Mouse (Mus musculus) embryonic facial prominence, embryonic 14.5 days (tissue): ENCODE measurements around the gene Gm44503. TPM values are rescaled to one million over a fixed set of nuclear protein-coding genes. Genes with fewer than 3 reads are reported as not detected.

Experiments used
- ATAC-seq: fragments of 200-750 bp; cut with Nextera tagmentation; 2 replicates; pipeline ENCODE4 v1.8.0; 2017; ENCODE audit warnings: low read depth, moderate number of reproducible peaks, moderate TSS enrichment
- DNase-seq: peaks from one replicate; pipeline ENCODE4 v3.0.0-alpha.2; 2015; ENCODE audit warnings: low spot score
- H3K27ac ChIP-seq: fragments of 300-500 bp; sonication (generic); replicated peaks from 2 replicates; pipeline ENCODE4 v1.5.1; 2014; ENCODE audit warnings: low read depth, mild to moderate bottlenecking, low read length, moderate library complexity
- H3K27me3 ChIP-seq: fragments of 300-500 bp; sonication (generic); replicated peaks from 2 replicates; pipeline ENCODE4 v1.6.1; 2014; ENCODE audit warnings: low read length; ENCODE audit not compliant: control insufficient read depth, insufficient read depth
- H3K36me3 ChIP-seq: fragments of 300-500 bp; sonication (generic); 2 replicates; pipeline ENCODE4 v1.6.1; 2014; ENCODE audit warnings: low read length, mixed read lengths; ENCODE audit not compliant: control insufficient read depth, insufficient read depth
- H3K4me1 ChIP-seq: fragments of 300-500 bp; sonication (generic); 2 replicates; pipeline ENCODE4 v1.6.1; 2014; ENCODE audit warnings: antibody characterized with exemption, low read length; ENCODE audit not compliant: control insufficient read depth, insufficient read depth
- H3K4me2 ChIP-seq: fragments of 300-500 bp; sonication (generic); 2 replicates; pipeline ENCODE4 v1.6.1; 2014; ENCODE audit warnings: low read depth, mild to moderate bottlenecking, low read length, moderate library complexity, mixed read lengths
- H3K4me3 ChIP-seq: fragments of 300-500 bp; sonication (generic); 2 replicates; pipeline ENCODE4 v1.5.1; 2014; ENCODE audit warnings: low read depth, mild to moderate bottlenecking, low read length
- H3K9ac ChIP-seq: fragments of 300-500 bp; sonication (generic); 2 replicates; pipeline ENCODE4 v1.6.1; 2014; ENCODE audit warnings: low read depth, mild to moderate bottlenecking, low read length, moderate library complexity, mixed read lengths
- H3K9me3 ChIP-seq: fragments of 300-500 bp; sonication (generic); 2 replicates; pipeline ENCODE4 v1.6.1; 2016; ENCODE audit warnings: low read length; ENCODE audit not compliant: control insufficient read depth
- WGBS: fragments of 180-500 bp; shearing (Covaris S2); extraction: QIAGEN DNeasy Blood & Tissue Kit; methylation state at CpG from one replicate; pipeline ENCODE4 v1.1.7; 2014; 5-methylcytosine and 5-hydroxymethylcytosine counted together
- polyA plus RNA-seq: library from polyadenylated mRNA; unstranded; fragments of >200 nt; fragmentation: Nextera tagmentation; extraction: Ambion mirVana; gene quantifications from 2 replicates; pipeline ENCODE4 v1.2.1, GENCODE M21; 2014

Gene Gm44503
- polyA plus RNA-seq, 1 experiment from 2014 or later, result not detected

DNA sequence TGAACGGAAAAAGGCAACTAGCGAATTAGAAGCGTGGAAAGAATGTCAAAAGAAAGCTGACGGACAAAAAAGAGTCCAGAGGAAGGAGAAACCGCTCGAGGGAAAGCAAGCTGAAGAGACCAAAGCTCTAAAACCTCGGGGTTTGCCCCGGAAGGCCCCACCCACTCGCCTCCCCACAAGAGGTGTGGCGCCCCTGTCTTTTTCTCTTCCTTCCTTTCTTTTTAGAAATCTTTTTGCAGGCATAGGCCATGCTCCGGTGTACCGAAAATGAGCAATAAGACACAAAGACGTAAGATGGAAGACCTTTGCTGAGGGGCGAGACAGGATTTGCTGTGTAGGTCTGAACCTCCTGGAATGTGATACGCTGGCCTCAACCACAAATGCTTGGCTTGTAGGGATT, 3.3 kb downstream of the Gm44503 start:
- Histone ChIP-seq H3K27me3 (no peaks in the 10 kb centered on the region), H3K9me3 (no peaks in the 10 kb centered on the region), H3K4me2 (no peak overlapping the region), H3K4me1 (0 out of 2 replicates have a peak, but pooled peaks cover 3% of the 10 kb centered on the region), H3K9ac (no peak overlapping the region), H3K36me3 (no peaks in the 10 kb centered on the region), H3K4me3 (no peak overlapping the region), H3K27ac (no peak overlapping the region)
- 59% methylated on average over 15 of the region's 15 CpGs for WGBS
- no peak for ATAC-seq
- peak; percentile 10 for DNase-seq

DNA sequence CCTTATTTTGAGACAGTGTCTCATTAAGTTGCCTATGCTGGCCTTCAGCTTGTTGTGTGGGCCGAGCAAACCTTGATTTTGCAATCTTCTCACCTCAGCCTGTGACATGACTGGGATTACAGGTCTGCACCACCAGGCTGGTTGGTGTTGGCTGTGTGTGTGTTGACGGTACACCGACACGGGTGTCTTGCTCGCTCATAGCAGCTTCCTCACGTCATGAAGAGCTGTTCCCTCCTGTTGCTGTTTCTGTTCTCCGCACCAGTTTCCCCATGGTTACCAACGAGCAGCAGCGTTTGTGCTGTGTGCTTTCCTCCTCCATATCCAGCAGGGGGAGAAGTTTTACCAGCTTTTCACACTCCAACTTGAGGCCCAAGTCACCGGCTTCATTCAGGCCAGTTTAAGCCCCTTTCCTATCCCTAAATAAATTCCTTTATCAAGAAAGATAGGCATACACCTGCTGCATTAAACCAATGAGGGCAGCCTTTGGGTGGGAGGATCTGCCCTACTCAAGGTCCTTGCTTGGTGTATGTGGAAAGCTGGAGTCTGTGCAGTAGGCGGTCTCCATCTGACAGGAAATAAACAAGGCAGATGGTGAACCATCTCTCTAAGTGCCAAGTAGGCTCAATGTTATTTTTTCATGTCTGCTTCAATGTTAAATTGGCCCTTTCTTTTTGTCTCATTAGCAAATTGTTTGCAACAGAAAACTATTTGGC, 9.9 kb downstream of the Gm44503 start:
- Histone ChIP-seq H3K9me3 (no peaks in the 10 kb centered on the region), H3K4me2 (no peak overlapping the region), H3K4me3 (no peak overlapping the region), H3K27ac (no peak overlapping the region), H3K36me3 (no peaks in the 10 kb centered on the region), H3K4me1 (no peaks in the 10 kb centered on the region), H3K9ac (no peak overlapping the region), H3K27me3 (no peaks in the 10 kb centered on the region)
- DNase-seq, result peak; percentile 63
- ATAC-seq, result peak; percentile 77
- WGBS, result 39% methylated on average over 11 of the region's 11 CpGs

DNA sequence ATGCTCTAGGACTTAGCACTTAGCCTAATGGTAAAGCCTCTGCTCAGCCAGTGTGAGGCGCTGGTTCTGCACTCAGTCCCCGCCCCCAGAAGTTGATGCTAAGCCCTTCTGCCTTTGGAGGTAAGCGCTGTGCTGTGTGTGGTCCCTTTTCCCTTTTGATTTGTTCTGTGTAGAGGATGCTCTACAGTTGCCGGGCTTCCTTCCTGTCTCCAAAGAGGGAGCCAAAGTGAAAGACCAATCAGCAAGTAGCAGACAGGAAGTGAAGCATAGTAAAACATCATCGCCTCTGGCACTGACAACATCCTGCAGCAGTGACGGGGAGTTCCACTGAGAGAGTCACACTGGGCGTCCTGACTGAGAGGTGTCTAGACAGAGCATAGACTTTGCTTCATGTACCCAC, 11.2 kb downstream of the Gm44503 start:
- Histone ChIP-seq H3K9ac (no peak overlapping the region), H3K27me3 (no peaks in the 10 kb centered on the region), H3K36me3 (no peaks in the 10 kb centered on the region), H3K27ac (no peak overlapping the region), H3K4me3 (no peak overlapping the region), H3K9me3 (no peaks in the 10 kb centered on the region), H3K4me1 (no peaks in the 10 kb centered on the region), H3K4me2 (no peak overlapping the region)
- 67% methylated on average over 7 of the region's 7 CpGs for WGBS
- no peak for ATAC-seq
- DNase-seq, result no peak

DNA sequence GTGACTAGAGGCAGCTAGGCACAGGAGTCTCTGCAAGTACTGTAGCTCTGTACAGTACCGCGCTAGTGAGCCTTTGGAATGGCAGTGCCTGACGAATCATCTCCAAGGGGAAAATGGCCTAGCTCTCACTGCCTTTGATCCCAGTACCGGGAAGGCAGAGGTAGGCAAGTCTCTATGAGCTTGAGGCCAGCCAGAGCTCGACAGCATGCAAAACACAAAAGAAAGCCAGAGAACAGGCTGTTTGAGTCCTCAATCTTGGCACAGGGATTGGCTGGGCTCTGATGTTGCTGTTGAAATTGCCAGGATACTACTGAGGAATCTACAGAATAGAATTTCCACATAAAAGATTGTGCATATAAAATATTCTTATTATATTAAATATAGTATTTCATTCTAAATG, 13.8 kb downstream of the Gm44503 start:
- no peaks in the 10 kb centered on the region for H3K4me1 ChIP-seq
- no peaks in the 10 kb centered on the region for H3K27me3 ChIP-seq
- 87% methylated on average over 5 of the region's 5 CpGs for WGBS
- DNase-seq (no peak), ATAC-seq (no peak)
- H3K36me3 ChIP-seq, result no peaks in the 10 kb centered on the region
- no peak overlapping the region for H3K4me3 ChIP-seq
- H3K9me3 ChIP-seq, result no peaks in the 10 kb centered on the region
- H3K4me2 ChIP-seq, result no peak overlapping the region
- H3K9ac ChIP-seq, result no peak overlapping the region
- H3K27ac ChIP-seq, result no peak overlapping the region

DNA sequence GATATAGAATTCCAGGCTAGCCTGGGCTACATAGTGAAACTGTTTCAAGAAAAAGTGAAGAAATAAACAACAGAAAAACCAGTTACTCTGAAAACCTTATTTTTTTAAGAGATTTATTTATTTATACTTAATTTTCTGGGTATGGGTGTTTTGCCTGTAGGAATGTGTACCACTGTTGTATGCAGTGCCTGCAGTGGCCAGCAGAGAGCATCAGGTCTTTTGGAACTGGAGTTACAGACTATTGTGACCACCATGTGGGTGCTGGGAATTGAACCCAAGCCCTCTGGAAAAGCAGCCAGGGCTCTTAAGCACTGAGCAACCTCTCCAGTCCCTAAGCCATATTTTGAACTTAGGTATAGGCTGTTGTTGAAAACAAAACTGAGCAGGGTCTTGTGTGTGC, 14.3 kb downstream of the Gm44503 start:
- no peaks in the 10 kb centered on the region for H3K9me3 ChIP-seq
- no peak overlapping the region for H3K9ac ChIP-seq
- H3K4me2 ChIP-seq, result no peak overlapping the region
- ATAC-seq (no peak), DNase-seq (no peak)
- no peak overlapping the region for H3K27ac ChIP-seq
- H3K27me3 ChIP-seq, result no peaks in the 10 kb centered on the region
- no peak overlapping the region for H3K4me3 ChIP-seq
- no peaks in the 10 kb centered on the region for H3K36me3 ChIP-seq
- H3K4me1 ChIP-seq, result no peaks in the 10 kb centered on the region

DNA sequence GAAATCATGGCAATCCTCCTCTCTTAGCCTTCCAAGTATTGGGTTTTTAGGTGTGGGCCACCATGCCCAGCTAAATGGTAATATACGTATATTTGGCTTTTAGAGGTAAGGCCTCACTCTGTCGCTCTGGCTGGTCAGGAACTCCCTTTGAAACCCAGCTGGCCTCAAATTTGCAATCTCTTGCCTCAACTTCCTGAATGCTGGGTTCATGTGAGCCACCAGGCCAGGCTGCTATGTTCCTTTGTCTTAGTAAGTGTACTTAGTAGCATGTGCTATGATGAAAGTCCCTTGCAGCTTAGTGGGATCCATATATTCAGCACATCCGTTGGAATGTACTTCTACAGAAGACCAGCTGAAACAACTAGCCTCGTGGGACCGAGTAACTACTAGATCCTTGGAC, 16.1 kb downstream of the Gm44503 start:
- no peak overlapping the region for H3K4me3 ChIP-seq
- H3K27me3 ChIP-seq, result no peaks in the 10 kb centered on the region
- H3K9me3 ChIP-seq, result no peaks in the 10 kb centered on the region
- H3K9ac ChIP-seq, result no peak overlapping the region
- no peaks in the 10 kb centered on the region for H3K36me3 ChIP-seq
- no peak overlapping the region for H3K27ac ChIP-seq
- DNase-seq, result no peak
- whole genome bisulfite sequencing, result 84% methylated on average over 5 of the region's 5 CpGs
- no peak for ATAC-seq
- no peak overlapping the region for H3K4me2 ChIP-seq
- no peaks in the 10 kb centered on the region for H3K4me1 ChIP-seq

DNA sequence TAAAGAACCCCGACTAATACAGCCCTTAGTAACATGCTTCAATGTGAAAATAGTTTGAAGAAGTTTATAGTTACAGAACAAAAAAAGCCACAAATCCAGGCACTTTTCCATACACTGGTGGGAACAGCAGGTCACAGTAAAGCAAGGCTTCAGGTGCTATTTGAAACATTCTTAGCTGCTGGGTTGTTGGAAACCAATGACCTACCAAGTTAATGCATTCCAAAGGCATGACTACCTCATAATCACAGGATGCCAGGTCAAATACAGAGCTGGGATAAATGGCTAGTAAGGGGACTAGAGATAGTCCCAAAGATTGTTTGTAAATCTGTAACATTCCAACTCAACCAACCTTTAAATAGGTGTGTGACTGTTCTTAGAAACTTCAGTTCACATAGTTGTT, 16.6 kb downstream of the Gm44503 start:
- 81% methylated on average over 1 of the region's 1 CpGs for WGBS
- no peaks in the 10 kb centered on the region for H3K4me1 ChIP-seq
- H3K27ac ChIP-seq, result no peak overlapping the region
- DNase-seq, result no peak
- H3K9ac ChIP-seq, result no peak overlapping the region
- H3K4me2 ChIP-seq, result no peak overlapping the region
- H3K9me3 ChIP-seq, result no peaks in the 10 kb centered on the region
- H3K27me3 ChIP-seq, result no peaks in the 10 kb centered on the region
- no peak overlapping the region for H3K4me3 ChIP-seq
- no peak for ATAC-seq
- H3K36me3 ChIP-seq, result no peaks in the 10 kb centered on the region

DNA sequence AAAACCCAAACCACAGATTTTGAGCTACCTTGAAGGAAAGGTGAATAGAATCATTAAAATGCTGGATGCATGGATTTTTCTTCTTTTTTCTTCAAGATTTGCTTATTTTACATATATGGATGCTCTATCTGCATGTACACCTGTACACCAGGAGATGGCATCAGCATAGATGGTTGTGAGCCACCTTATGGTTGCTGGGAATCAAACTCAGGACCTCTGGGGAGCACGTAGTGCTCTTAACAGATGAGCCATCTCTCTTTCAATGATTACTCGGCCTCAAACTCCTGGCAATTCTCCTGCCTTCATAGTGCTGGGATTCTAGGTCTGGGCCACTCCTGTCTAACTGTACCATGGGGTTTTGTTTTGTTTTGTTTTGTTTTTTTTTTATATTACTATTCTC, 24.4 kb downstream of the Gm44503 start:
- no peak for DNase-seq
- no peak for ATAC-seq
- Histone ChIP-seq H3K4me2 (no peak overlapping the region), H3K9me3 (no peaks in the 10 kb centered on the region), H3K9ac (no peak overlapping the region), H3K27me3 (peaks cover 3% of the 10 kb centered on the region; the same call in 1 of the 2 replicates), H3K4me3 (no peak overlapping the region), H3K4me1 (no peaks in the 10 kb centered on the region), H3K27ac (no peak overlapping the region), H3K36me3 (no peaks in the 10 kb centered on the region)
- WGBS, result 67% methylated on average over 2 of the region's 2 CpGs
